Mouse (Mus musculus): ENCODE data around the gene Gpr137c.

DNA sequence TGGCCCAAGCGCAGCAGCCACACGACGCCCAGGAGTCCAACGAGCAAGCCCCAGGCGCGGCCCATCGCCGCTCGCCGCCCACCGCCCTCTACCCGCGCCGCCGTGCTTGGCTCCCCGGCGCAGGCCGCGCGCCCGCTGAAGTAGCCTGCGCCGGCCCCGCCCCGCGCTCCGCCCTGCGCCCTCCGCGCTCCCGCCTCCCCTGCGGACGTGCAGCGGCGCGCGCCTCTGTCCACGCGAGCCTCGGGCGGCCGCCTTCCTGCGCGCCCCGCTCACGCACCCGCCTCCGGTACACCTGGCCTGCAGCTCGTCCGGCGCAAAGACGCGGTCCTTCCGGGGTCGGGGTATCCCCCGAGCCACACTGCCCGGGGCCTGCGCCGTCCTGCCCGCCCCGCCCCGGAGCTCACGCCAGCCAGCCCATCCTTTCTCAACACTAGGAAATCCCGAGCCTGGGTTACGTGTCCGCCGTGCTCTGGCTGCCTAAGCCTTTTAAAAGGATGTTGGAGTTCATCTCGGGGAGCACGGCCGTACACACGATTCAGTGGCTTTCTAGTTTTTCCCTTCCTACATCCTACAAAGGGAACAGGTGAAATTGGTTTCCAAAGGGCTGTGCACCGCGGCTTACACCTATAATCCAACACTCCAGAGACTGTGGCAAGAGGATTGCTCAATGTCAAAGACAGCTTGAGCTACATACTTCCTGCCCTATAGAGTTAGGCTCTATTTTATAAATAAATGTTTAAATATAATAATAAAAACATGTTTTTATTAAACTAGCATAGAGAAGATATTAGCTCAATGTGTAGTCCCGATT, 99.1 kb downstream of the Gpr137c start, which contains the start of gene Ero1l:
- TF ChIP-seq POLR2A (IDR thresholded peaks at IDR 0.05; ENCODE audit: borderline replicate concordance, insufficient read depth, low read length) (peak; percentile 86), CTCF (IDR thresholded peaks at IDR 0.05; ENCODE audit: borderline replicate concordance, insufficient read depth, low read depth, low read length) (no peak)

Measured in cerebellum, adult 2 months (tissue).